Mouse (Mus musculus): Measurements from ENCODE around the gene Nyx.

DNA sequence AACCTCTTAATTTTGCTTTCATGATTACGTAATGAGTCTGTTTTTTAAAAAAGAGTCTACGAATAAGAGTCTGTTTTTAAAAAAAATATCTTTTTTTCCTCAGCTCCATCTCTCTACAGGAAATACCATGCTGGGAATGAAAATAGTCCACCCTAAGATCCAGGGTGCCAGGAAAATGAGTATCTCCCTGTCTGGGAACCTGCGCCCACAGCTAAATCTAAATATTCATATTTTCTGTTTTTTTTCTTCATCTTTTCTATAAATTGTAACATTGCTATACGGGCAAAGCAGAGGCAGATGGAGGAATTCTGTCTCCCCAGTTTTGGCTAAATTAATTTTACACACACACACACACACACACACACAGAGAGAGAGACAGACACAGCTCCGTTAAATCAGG, 48.0 kb downstream of the Nyx start:
- TF ChIP-seq POLR2A (IDR thresholded peaks at IDR 0.05; ENCODE audit: extremely low read depth, insufficient read depth, low read length) (no peak), CTCF (IDR thresholded peaks at IDR 0.05; ENCODE audit: extremely low read depth, insufficient read depth, low read length) (no peak)
